25 mouse cellular contexts compared by ENCODE assay signal in genomic region chr6:85306375-85306774, GRCm38 (mm10).
"Had no signal": no experiment of that assay in that cellular context is flagged by ENCODE, and none has a peak within 500 bp of the region (broad histone marks: within the 10 kb centered on the region; RNA-seq: fewer than 3 reads in every experiment).

No protein-coding gene starts in this region.

- H3K9ac ChIP-seq: liver, embryonic 15.5 days; liver, postnatal 0 days; lung, embryonic 15.5 days; midbrain, embryonic 12.5 days; neural tube, embryonic 13.5 days; neural tube, embryonic 15.5 days; stomach, embryonic 15.5 days had no signal

- ATAC-seq: liver, postnatal 0 days; lung, postnatal 0 days; midbrain, embryonic 16.5 days had no signal

- H3K9me3 ChIP-seq: liver, embryonic 15.5 days; lung, embryonic 15.5 days; midbrain, embryonic 10.5 days; midbrain, embryonic 12.5 days; neural tube, embryonic 13.5 days; neural tube, embryonic 15.5 days; stomach, embryonic 15.5 days had no signal

- DNase-seq: liver, postnatal 0 days; lung, adult 2 months; lung, postnatal 14 days; lung, postnatal 36 days; midbrain, embryonic 14.5 days; retina, postnatal 1 day; right cerebral cortex, adult 18-20 months; right cerebral cortex, postnatal 25 days; right cerebral cortex, postnatal 4 days; spleen, adult 18-20 months; thymus, adult 2 months; thymus, postnatal 25 days; thymus, postnatal 4 days had no signal

- H3K36me3 ChIP-seq: liver, embryonic 15.5 days; lung, embryonic 15.5 days; midbrain, embryonic 10.5 days; midbrain, embryonic 12.5 days; neural tube, embryonic 13.5 days; neural tube, embryonic 15.5 days; stomach, embryonic 15.5 days had no signal

- H3K4me3 ChIP-seq: liver, embryonic 15.5 days; lung, embryonic 15.5 days; midbrain, embryonic 10.5 days; midbrain, embryonic 12.5 days; myocyte; neural tube, embryonic 13.5 days; neural tube, embryonic 15.5 days; stomach, embryonic 15.5 days had no signal

- H3K27me3 ChIP-seq: liver, embryonic 15.5 days; lung, embryonic 15.5 days; midbrain, embryonic 12.5 days; neural tube, embryonic 13.5 days; neural tube, embryonic 15.5 days; stomach, embryonic 15.5 days had no signal

- H3K27ac ChIP-seq: liver, embryonic 15.5 days; lung, embryonic 15.5 days; macrophage; midbrain, embryonic 10.5 days; midbrain, embryonic 12.5 days; neural tube, embryonic 13.5 days; neural tube, embryonic 15.5 days; stomach, embryonic 15.5 days; stomach, postnatal 0 days had no signal

- H3K4me2 ChIP-seq: liver, embryonic 15.5 days; lung, embryonic 15.5 days; midbrain, embryonic 12.5 days; neural tube, embryonic 13.5 days; neural tube, embryonic 15.5 days; stomach, embryonic 15.5 days had no signal
